Mouse (Mus musculus) urinary bladder, postnatal 36 days (tissue): ENCODE data around the gene 5430419D17Rik.

ENCODE experiments used
- DNase-seq, 2 experiments: peaks; one replicate each; pipeline ENCODE4 v3.0.0; 2022; ENCODE audit warnings: low spot score in 2 of 2, mixed read lengths in 1 of 2

Gene 5430419D17Rik

GRCm38 (mm10) chr7:131314493-131314892, 140.3 kb downstream of the 5430419D17Rik start:
- DNase-seq, result no peak

- DNase-seq, result no peak
Measured at GRCm38 (mm10) chr7:131317587-131317986, 143.4 kb downstream of the 5430419D17Rik start.

- no peak for DNase-seq
Measured at GRCm38 (mm10) chr7:131318340-131318739, 144.1 kb downstream of the 5430419D17Rik start.

- DNase-seq, result no peak
Measured at GRCm38 (mm10) chr7:131322192-131322591, 148.0 kb downstream of the 5430419D17Rik start, which contains the start of gene Cuzd1. Gene Cuzd1 (minus strand): TSS chr7:131322292.

GRCm38 (mm10) chr7:131327054-131327453, 152.9 kb downstream of the 5430419D17Rik start:
- no peak for DNase-seq

GRCm38 (mm10) chr7:131329416-131329815, 155.2 kb downstream of the 5430419D17Rik start, which contains the start of gene Fam24b:
Gene Fam24b (minus strand): TSS chr7:131329516.
- DNase-seq, result no peak

GRCm38 (mm10) chr7:131331688-131332087, 157.5 kb downstream of the 5430419D17Rik start:
- no peak for DNase-seq

- no peak for DNase-seq
Measured at GRCm38 (mm10) chr7:131333564-131333963, 159.4 kb downstream of the 5430419D17Rik start, which contains the start of gene Fam24a. Gene Fam24a (plus strand): TSS chr7:131333864.

- DNase-seq, result no peak
Measured at GRCm38 (mm10) chr7:131337502-131338068, 163.4 kb downstream of the 5430419D17Rik start.

GRCm38 (mm10) chr7:131345856-131346541, 171.8 kb downstream of the 5430419D17Rik start:
- no peak for DNase-seq
